Mouse (Mus musculus) liver, embryonic 16.5 days (tissue): ENCODE measurements around the gene Cspg4. TPM values are rescaled to one million over a fixed set of nuclear protein-coding genes. Genes with fewer than 3 reads are reported as not detected.

ENCODE experiments used
- ATAC-seq: fragments of 200-750 bp; cut with Nextera tagmentation; 2 replicates; pipeline ENCODE4 v1.8.0; 2017; ENCODE audit warnings: low read depth, mild to moderate bottlenecking, moderate number of reproducible peaks, moderate library complexity
- H3K27ac ChIP-seq: fragments of 300-500 bp; sonication (generic); 2 replicates; pipeline ENCODE4 v1.5.1; 2014; ENCODE audit warnings: mild to moderate bottlenecking, low read length
- H3K27me3 ChIP-seq: fragments of 300-500 bp; sonication (generic); 2 replicates; pipeline ENCODE4 v1.6.1; 2014; ENCODE audit warnings: low read depth, low read length, mixed read lengths; ENCODE audit not compliant: control insufficient read depth, insufficient read depth
- H3K36me3 ChIP-seq: fragments of 300-500 bp; sonication (generic); 2 replicates; pipeline ENCODE4 v1.6.1; 2014; ENCODE audit warnings: mild to moderate bottlenecking; ENCODE audit not compliant: control insufficient read depth, insufficient read depth
- H3K4me1 ChIP-seq: fragments of 300-500 bp; sonication (generic); 2 replicates; pipeline ENCODE4 v1.6.1; 2014; ENCODE audit warnings: low read depth, low read length, mixed read lengths; ENCODE audit not compliant: control insufficient read depth
- H3K4me2 ChIP-seq: fragments of 300-500 bp; sonication (generic); 2 replicates; pipeline ENCODE4 v1.6.1; 2014; ENCODE audit warnings: low read depth, low read length, mixed read lengths
- H3K4me3 ChIP-seq: fragments of 300-500 bp; sonication (generic); 2 replicates; pipeline ENCODE4 v1.5.1; 2014; ENCODE audit warnings: low read depth, mild to moderate bottlenecking, low read length
- H3K9ac ChIP-seq: fragments of 300-500 bp; sonication (generic); 2 replicates; pipeline ENCODE4 v1.6.1; 2014; ENCODE audit warnings: low read depth, low read length
- H3K9me3 ChIP-seq: fragments of 300-500 bp; sonication (generic); replicated peaks from 2 replicates; pipeline ENCODE4 v1.6.1; 2016; ENCODE audit warnings: low read length; ENCODE audit not compliant: control insufficient read depth
- WGBS: fragments of 180-500 bp; shearing (Covaris S2); extraction: QIAGEN DNeasy Blood & Tissue Kit; methylation state at CpG from one replicate; pipeline ENCODE4 v1.1.7; 2014; ENCODE audit not compliant: insufficient replicate concordance; 5-methylcytosine and 5-hydroxymethylcytosine counted together
- polyA plus RNA-seq: library from polyadenylated mRNA; unstranded; fragments of >200 nt; fragmentation: Nextera tagmentation; extraction: Ambion mirVana; gene quantifications from 2 replicates; pipeline ENCODE4 v1.2.1, GENCODE M21; 2015

Cspg4 gene
- polyA plus RNA-seq, 1 experiment from 2014 or later: 0.87 TPM

- Histone ChIP-seq H3K27ac (no peak overlapping the region), H3K9ac (no peak overlapping the region), H3K36me3 (no peaks in the 10 kb centered on the region), H3K27me3 (no peaks in the 10 kb centered on the region), H3K4me2 (no peak overlapping the region), H3K4me3 (no peak overlapping the region), H3K9me3 (no peaks in the 10 kb centered on the region), H3K4me1 (no peaks in the 10 kb centered on the region)
- no peak for ATAC-seq
- 46% methylated on average over 3 of the region's 3 CpGs for WGBS
Measured at GRCm38 (mm10) chr9:56857463-56857862, 7.4 kb upstream of the Cspg4 start.

- Histone ChIP-seq H3K4me2 (no peak overlapping the region), H3K9me3 (no peaks in the 10 kb centered on the region), H3K4me1 (no peaks in the 10 kb centered on the region), H3K4me3 (no peak overlapping the region), H3K27me3 (peaks cover 8% of the 10 kb centered on the region), H3K36me3 (no peaks in the 10 kb centered on the region), H3K27ac (no peak overlapping the region), H3K9ac (no peak overlapping the region)
- no peak for ATAC-seq
- 61% methylated on average over 3 of the region's 3 CpGs for WGBS
Measured at GRCm38 (mm10) chr9:56860035-56860434, 4.8 kb upstream of the Cspg4 start.

GRCm38 (mm10) chr9:56860486-56861269 lies 4.2 kb upstream of the Cspg4 start:
- H3K4me3 ChIP-seq: no peak overlapping the region
- H3K27ac ChIP-seq: no peak overlapping the region
- WGBS: 52% methylated on average over 15 of the region's 15 CpGs
- peaks cover 14% of the 10 kb centered on the region for H3K27me3 ChIP-seq
- no peak for ATAC-seq
- H3K4me1 ChIP-seq: no peaks in the 10 kb centered on the region
- no peaks in the 10 kb centered on the region for H3K9me3 ChIP-seq
- no peak overlapping the region for H3K4me2 ChIP-seq
- H3K9ac ChIP-seq: no peak overlapping the region
- no peaks in the 10 kb centered on the region for H3K36me3 ChIP-seq

GRCm38 (mm10) chr9:56862863-56863262 lies 2.0 kb upstream of the Cspg4 start:
- Histone ChIP-seq H3K4me3 (no peak overlapping the region), H3K9me3 (no peaks in the 10 kb centered on the region), H3K27ac (no peak overlapping the region), H3K9ac (no peak overlapping the region), H3K4me2 (no peak overlapping the region), H3K27me3 (peaks cover 17% of the 10 kb centered on the region), H3K36me3 (no peaks in the 10 kb centered on the region), H3K4me1 (no peaks in the 10 kb centered on the region)
- 40% methylated on average over 2 of the region's 2 CpGs for WGBS
- no peak for ATAC-seq

GRCm38 (mm10) chr9:56864216-56864729 lies 560 bp upstream of the Cspg4 start, which contains the start of gene Odf3l1:
Odf3l1 (minus strand) TSS chr9:56864679.
- H3K4me2 ChIP-seq: peak within 1 kb of the TSS; percentile 33
- WGBS: 14% methylated on average over 3 of the region's 3 CpGs
- H3K4me3 ChIP-seq: peak within 1 kb of the TSS; percentile 24
- no peak within 1 kb of the TSS for H3K27ac ChIP-seq
- no peaks in the 10 kb centered on the region for H3K9me3 ChIP-seq
- H3K4me1 ChIP-seq: no peaks in the 10 kb centered on the region
- no peaks in the 10 kb centered on the region for H3K36me3 ChIP-seq
- ATAC-seq: no peak
- H3K27me3 ChIP-seq: peaks cover 17% of the 10 kb centered on the region
- no peak within 1 kb of the TSS; the same call in 1 of the 2 replicates for H3K9ac ChIP-seq

GRCm38 (mm10) chr9:56865673-56866400 lies 1.0 kb downstream of the Cspg4 start:
- no peak overlapping the region for H3K4me3 ChIP-seq
- no peak overlapping the region for H3K9ac ChIP-seq
- ATAC-seq: no peak
- H3K27me3 ChIP-seq: peaks cover 17% of the 10 kb centered on the region
- WGBS: 46% methylated on average over 11 of the region's 11 CpGs
- no peak overlapping the region for H3K27ac ChIP-seq
- H3K4me2 ChIP-seq: no peak overlapping the region
- H3K4me1 ChIP-seq: no peaks in the 10 kb centered on the region
- no peaks in the 10 kb centered on the region for H3K36me3 ChIP-seq
- H3K9me3 ChIP-seq: no peaks in the 10 kb centered on the region

GRCm38 (mm10) chr9:56866430-56866829 lies 1.6 kb downstream of the Cspg4 start:
- Histone ChIP-seq H3K27ac (no peak overlapping the region), H3K9ac (no peak overlapping the region), H3K4me3 (no peak overlapping the region), H3K4me1 (no peaks in the 10 kb centered on the region), H3K9me3 (no peaks in the 10 kb centered on the region), H3K27me3 (peaks cover 17% of the 10 kb centered on the region), H3K4me2 (no peak overlapping the region), H3K36me3 (no peaks in the 10 kb centered on the region)
- no peak for ATAC-seq
- 46% methylated on average over 5 of the region's 5 CpGs for WGBS

GRCm38 (mm10) chr9:56868292-56868691 lies 3.5 kb downstream of the Cspg4 start:
- no peak for ATAC-seq
- Histone ChIP-seq H3K9me3 (no peaks in the 10 kb centered on the region), H3K4me1 (no peaks in the 10 kb centered on the region), H3K27me3 (peaks cover 17% of the 10 kb centered on the region), H3K4me2 (no peak overlapping the region), H3K9ac (no peak overlapping the region), H3K4me3 (no peak overlapping the region), H3K27ac (no peak overlapping the region), H3K36me3 (no peaks in the 10 kb centered on the region)
- 49% methylated on average over 6 of the region's 6 CpGs for WGBS

GRCm38 (mm10) chr9:56869552-56869951 lies 4.7 kb downstream of the Cspg4 start:
- no peak overlapping the region for H3K4me2 ChIP-seq
- H3K36me3 ChIP-seq: no peaks in the 10 kb centered on the region
- no peak overlapping the region for H3K4me3 ChIP-seq
- H3K9me3 ChIP-seq: no peaks in the 10 kb centered on the region
- ATAC-seq: no peak
- H3K27ac ChIP-seq: no peak overlapping the region
- peaks cover 13% of the 10 kb centered on the region for H3K27me3 ChIP-seq
- no peak overlapping the region for H3K9ac ChIP-seq
- no peaks in the 10 kb centered on the region for H3K4me1 ChIP-seq
- 56% methylated on average over 13 of the region's 13 CpGs for WGBS
